Mouse (Mus musculus) cerebellum, adult 2 months (tissue): ENCODE measurements at regions not wholly inside any gene's neighbourhood (a gene's known extent, or its start where the extent isn't known, plus 50 kb on each side); places are given as distances from the start of the nearest gene placed in this dataset.
A peak's percentile ranks its signal among the peaks of the same experiment; 100 is the strongest.

Experiments
- DNase-seq, 2 experiments: peaks; one replicate each; pipeline ENCODE4 v3.0.0; 2021
- H3K27ac ChIP-seq: fragments of 200-500 bp; 2 replicates; pipeline ENCODE4 v1.5.1; 2012; ENCODE audit warnings: low read length, control low read depth, inconsistent platforms; ENCODE audit not compliant: insufficient read depth
- H3K27me3 ChIP-seq: fragments of 200-500 bp; 2 replicates; pipeline ENCODE4 v1.6.1; 2012; ENCODE audit warnings: inconsistent platforms, mild to moderate bottlenecking, low read length, moderate library complexity; ENCODE audit not compliant: control insufficient read depth, insufficient read depth
- H3K4me1 ChIP-seq: fragments of 200-500 bp; 2 replicates; pipeline ENCODE4 v1.6.1; 2011; ENCODE audit warnings: low read length; ENCODE audit not compliant: control insufficient read depth, insufficient read depth
- H3K4me3 ChIP-seq: fragments of 200-500 bp; replicated peaks from 2 replicates; pipeline ENCODE3; 2011; ENCODE audit warnings: mild to moderate bottlenecking, low read depth, low read length, control low read depth; ENCODE audit not compliant: insufficient read depth
- CTCF ChIP-seq: fragments of 200-500 bp; IDR thresholded peaks from 2 replicates; pipeline ENCODE4 v1.5.1; 2011; ENCODE audit warnings: low read depth, mild to moderate bottlenecking, control low read depth, low read length, moderate library complexity, borderline replicate concordance; ENCODE audit not compliant: insufficient read depth
- POLR2A ChIP-seq: fragments of 200-500 bp; IDR thresholded peaks from 2 replicates; pipeline ENCODE4 v1.6.1; 2011; ENCODE audit warnings: low read length, control low read depth, borderline replicate concordance; ENCODE audit not compliant: insufficient read depth
- WGBS: fragments of 180-500 bp; shearing (Covaris S2); methylation state at CpG from one replicate; pipeline ENCODE4 v1.1.7; 2018; 5-methylcytosine and 5-hydroxymethylcytosine counted together

DNA sequence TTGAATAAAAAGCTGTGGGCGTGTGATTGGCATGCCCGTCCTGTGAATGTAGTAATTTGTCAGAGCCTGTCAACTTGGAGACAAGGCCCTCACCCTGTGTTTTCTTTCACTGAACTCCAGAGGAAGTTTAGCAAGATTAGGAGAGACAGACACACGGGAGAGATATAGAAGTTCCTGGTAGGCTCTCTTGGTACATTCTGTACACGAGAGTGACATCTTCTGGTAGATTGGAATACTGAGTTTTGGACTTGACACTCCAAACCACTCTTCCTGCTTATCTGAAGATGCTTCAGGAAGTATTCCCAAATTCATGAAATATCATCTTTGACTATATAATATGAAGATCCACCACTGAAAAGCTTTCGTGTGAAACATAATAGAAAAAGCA, 311.5 kb upstream of the Zc3h15 start:
- TF ChIP-seq POLR2A: no peak
- TF ChIP-seq CTCF: peak; percentile 20; the same call in 1 of the 2 replicates
- whole genome bisulfite sequencing: 32% methylated on average over 5 of the region's 5 CpGs
- 0 out of 2 replicates have a peak, but pooled peaks cover 2% of the 10 kb centered on the region for H3K4me1 ChIP-seq
- DNase-seq: no peak
- H3K27ac ChIP-seq: no peak overlapping the region
- H3K4me3 ChIP-seq: no peak overlapping the region
- H3K27me3 ChIP-seq: no peaks in the 10 kb centered on the region; the same call in 1 of the 2 replicates

DNA sequence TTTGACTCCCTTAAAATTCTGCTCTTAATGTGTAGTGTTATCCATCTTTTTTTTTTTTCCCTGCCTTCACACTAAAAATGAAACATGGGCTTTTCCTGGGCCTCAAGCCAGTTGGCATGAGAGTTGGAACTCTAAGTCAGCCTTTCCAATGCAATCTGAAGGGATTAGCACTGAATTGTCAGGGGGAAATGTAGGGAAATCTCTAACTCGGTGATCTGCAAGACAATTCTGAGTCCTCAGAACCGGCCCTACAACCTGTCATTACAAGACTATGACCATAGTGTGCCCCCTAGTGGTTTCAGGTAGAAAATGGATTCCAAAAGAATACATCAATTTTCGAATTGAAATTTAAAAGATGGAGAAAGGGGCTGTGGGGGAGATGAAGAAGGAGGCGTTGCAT, 306.9 kb upstream of the Zc3h15 start:
- H3K27ac ChIP-seq: no peak overlapping the region
- H3K27me3 ChIP-seq: no peaks in the 10 kb centered on the region
- peak; percentile 14 to 38 for DNase-seq
- TF ChIP-seq CTCF (no peak), POLR2A (no peak)
- H3K4me3 ChIP-seq: no peak overlapping the region
- H3K4me1 ChIP-seq: 0 out of 2 replicates have a peak, but pooled peaks cover 2% of the 10 kb centered on the region
- WGBS: 26% methylated on average over 4 of the region's 4 CpGs

DNA sequence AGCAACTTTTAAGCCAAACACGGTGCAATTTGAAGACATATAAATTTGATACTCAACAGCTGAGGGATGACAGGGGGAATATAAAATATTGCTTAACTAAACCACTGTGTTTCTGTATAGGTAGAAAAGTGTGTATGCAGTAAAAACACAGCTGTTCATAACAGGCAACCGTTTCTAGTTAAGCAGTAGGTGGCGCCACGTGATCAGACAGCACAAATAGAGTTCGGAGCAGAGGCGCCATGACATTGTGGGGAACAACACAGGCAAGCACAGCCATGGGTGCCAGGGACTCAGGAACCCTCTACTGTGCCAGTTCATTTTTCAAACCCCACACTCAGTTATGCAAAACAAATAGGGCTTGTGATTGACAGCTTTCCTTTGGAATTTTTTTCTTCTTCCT, 304.1 kb upstream of the Zc3h15 start:
- Histone ChIP-seq H3K27me3 (no peaks in the 10 kb centered on the region), H3K4me1 (0 out of 2 replicates have a peak, but pooled peaks cover 2% of the 10 kb centered on the region), H3K4me3 (no peak overlapping the region), H3K27ac (no peak overlapping the region)
- 90% methylated on average over 6 of the region's 6 CpGs for WGBS
- TF ChIP-seq CTCF (no peak), POLR2A (no peak)
- DNase-seq: no peak
